Mouse (Mus musculus) lung, postnatal 14 days (tissue): ENCODE data around the gene Crym.

Experiments
- DNase-seq: peaks from one replicate; pipeline ENCODE4 v3.0.0; 2021

The Crym gene

DNA sequence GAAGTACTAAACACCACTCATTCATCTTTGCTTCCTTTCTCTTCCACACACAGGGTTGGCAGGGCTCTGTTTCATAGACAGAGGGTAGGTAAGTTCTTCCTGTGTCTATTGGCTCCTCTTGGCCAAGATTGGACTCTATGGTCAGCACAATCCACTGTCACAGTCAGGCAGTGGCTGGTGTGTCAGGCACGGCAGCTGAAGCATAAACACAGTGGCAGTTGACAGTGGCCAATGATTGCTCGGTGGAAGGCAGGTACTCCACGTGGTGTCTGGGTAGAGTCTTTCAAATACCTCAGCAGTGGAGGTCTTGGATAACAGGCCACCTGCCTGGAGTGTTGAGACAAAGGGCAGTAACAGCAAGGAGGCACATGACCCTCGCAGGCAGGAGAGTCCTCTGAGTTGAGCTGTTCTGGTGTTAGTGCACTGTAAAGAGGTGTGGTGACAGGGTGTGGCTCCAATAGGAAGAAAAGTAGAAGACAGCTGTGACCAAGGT is 43.7 kb downstream of the Crym start:
- no peak for DNase-seq

DNA sequence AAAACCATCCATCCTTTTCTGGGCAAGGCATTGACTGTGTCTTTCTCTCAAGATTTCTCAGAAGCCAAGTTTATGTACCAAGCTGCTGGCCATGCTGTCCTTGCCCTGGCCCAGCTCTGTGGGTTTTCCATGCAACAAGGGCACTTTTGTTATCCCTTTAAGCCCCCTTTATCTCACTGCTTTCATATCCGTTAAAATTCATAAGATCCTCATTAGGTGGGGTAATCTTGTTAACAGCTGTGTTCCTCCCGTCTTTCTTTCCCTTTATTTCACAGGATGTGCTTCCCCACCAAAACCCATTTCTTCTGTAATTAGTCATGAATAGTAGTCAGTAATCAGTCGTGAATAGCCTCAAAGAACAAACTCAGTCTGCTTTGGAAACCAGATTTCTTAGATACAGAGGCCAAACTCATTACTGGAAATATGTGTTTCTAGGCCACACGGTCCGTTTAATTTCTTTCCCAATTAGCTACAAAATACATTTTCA is 44.3 kb downstream of the Crym start:
- no peak for DNase-seq

GRCm38 (mm10) chr7:120156841-120157409 is 45.0 kb downstream of the Crym start:
- no peak for DNase-seq

DNA sequence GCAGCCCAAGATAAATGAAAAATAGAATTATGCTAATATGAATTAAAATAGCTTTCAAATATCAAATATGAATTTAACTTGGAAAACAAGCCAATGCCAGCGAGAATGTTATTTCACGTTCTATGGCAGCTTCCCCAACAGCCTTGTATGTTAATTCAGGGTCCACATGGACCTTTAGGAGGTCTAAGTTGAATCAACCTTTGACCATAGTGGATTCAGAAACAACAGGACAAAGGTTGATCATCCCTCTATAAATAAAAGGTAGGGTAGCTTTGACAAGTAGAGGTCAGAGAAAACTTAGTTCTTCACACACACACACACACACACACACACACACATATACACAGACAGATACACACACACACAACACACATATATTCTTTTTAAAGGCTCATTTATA is 51.0 kb downstream of the Crym start:
- no peak for DNase-seq

DNA sequence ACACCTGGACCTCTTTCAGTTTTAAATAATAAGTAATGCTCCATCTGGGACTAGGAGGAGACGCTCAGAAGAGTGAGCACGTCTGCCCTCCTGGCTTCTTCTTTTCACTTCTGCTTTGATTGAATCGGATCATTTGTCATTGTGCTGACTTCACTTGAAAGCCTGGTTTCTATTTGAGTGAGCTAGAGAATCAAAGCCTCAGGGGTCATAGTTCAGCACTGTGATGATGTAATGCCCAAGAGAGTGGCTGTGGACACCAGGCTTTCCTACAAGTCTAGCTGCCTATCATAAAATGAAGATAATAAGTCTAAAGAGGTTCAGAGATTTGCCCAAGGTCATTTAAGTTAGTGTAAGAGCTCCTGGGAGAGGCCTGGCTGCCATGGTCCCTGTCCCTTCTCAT is 51.7 kb downstream of the Crym start:
- DNase-seq: no peak

DNA sequence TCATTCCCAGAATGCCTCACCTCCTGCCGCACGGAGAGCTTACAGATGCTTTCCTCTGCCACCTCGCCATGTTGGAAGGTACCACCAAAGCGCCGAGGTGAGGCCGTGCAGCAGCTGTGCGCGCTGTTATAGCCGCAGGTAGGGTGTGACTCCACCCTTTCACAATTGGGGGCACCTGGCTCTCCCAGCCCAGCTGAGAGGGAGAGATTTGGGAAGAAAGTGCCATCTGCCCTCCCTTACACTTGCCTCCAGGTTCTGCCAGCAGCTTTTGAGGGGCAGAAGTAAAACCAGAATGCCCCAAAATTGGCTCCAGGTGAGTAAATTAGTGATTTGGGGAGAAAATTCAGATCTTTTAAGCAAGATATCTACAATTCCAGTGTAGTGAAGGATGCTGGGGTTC is 56.7 kb downstream of the Crym start, which contains the start of gene Zp2:
Gene Zp2 (minus strand): TSS at position 101 of the 400 bp plus-strand sequence.
- no peak for DNase-seq

GRCm38 (mm10) chr7:120142743-120143142 is 59.2 kb downstream of the Crym start:
- no peak for DNase-seq
